Mouse (Mus musculus) embryonic facial prominence, embryonic 14.5 days (tissue): Measurements from ENCODE around the gene Hip1r. TPM values are rescaled to one million over a fixed set of nuclear protein-coding genes. Genes with fewer than 3 reads are reported as not detected.

Experiments
- ATAC-seq: fragments of 200-750 bp; cut with Nextera tagmentation; 2 replicates; pipeline ENCODE4 v1.8.0; 2017; ENCODE audit warnings: low read depth, moderate number of reproducible peaks, moderate TSS enrichment
- DNase-seq: peaks from one replicate; pipeline ENCODE4 v3.0.0-alpha.2; 2015; ENCODE audit warnings: low spot score
- H3K27ac ChIP-seq: fragments of 300-500 bp; sonication (generic); replicated peaks from 2 replicates; pipeline ENCODE4 v1.5.1; 2014; ENCODE audit warnings: low read depth, mild to moderate bottlenecking, low read length, moderate library complexity
- H3K27me3 ChIP-seq: fragments of 300-500 bp; sonication (generic); replicated peaks from 2 replicates; pipeline ENCODE4 v1.6.1; 2014; ENCODE audit warnings: low read length; ENCODE audit not compliant: control insufficient read depth, insufficient read depth
- H3K36me3 ChIP-seq: fragments of 300-500 bp; sonication (generic); 2 replicates; pipeline ENCODE4 v1.6.1; 2014; ENCODE audit warnings: low read length, mixed read lengths; ENCODE audit not compliant: control insufficient read depth, insufficient read depth
- H3K4me1 ChIP-seq: fragments of 300-500 bp; sonication (generic); 2 replicates; pipeline ENCODE4 v1.6.1; 2014; ENCODE audit warnings: antibody characterized with exemption, low read length; ENCODE audit not compliant: control insufficient read depth, insufficient read depth
- H3K4me2 ChIP-seq: fragments of 300-500 bp; sonication (generic); 2 replicates; pipeline ENCODE4 v1.6.1; 2014; ENCODE audit warnings: low read depth, mild to moderate bottlenecking, low read length, moderate library complexity, mixed read lengths
- H3K4me3 ChIP-seq: fragments of 300-500 bp; sonication (generic); 2 replicates; pipeline ENCODE4 v1.5.1; 2014; ENCODE audit warnings: low read depth, mild to moderate bottlenecking, low read length
- H3K9ac ChIP-seq: fragments of 300-500 bp; sonication (generic); 2 replicates; pipeline ENCODE4 v1.6.1; 2014; ENCODE audit warnings: low read depth, mild to moderate bottlenecking, low read length, moderate library complexity, mixed read lengths
- H3K9me3 ChIP-seq: fragments of 300-500 bp; sonication (generic); 2 replicates; pipeline ENCODE4 v1.6.1; 2016; ENCODE audit warnings: low read length; ENCODE audit not compliant: control insufficient read depth
- WGBS: fragments of 180-500 bp; shearing (Covaris S2); extraction: QIAGEN DNeasy Blood & Tissue Kit; methylation state at CpG from one replicate; pipeline ENCODE4 v1.1.7; 2014; 5-methylcytosine and 5-hydroxymethylcytosine counted together
- polyA plus RNA-seq: library from polyadenylated mRNA; unstranded; fragments of >200 nt; fragmentation: Nextera tagmentation; extraction: Ambion mirVana; gene quantifications from 2 replicates; pipeline ENCODE4 v1.2.1, GENCODE M21; 2014

The Hip1r gene
- polyA plus RNA-seq, 1 experiment from 2014 or later = 7.5 TPM

GRCm38 (mm10) chr5:123938479-123938878 is 34.9 kb upstream of the Hip1r start:
- no peak overlapping the region for H3K9ac ChIP-seq
- no peaks in the 10 kb centered on the region for H3K27me3 ChIP-seq
- 82% methylated on average over 5 of the region's 5 CpGs for WGBS
- no peak overlapping the region for H3K4me2 ChIP-seq
- no peaks in the 10 kb centered on the region for H3K4me1 ChIP-seq
- no peaks in the 10 kb centered on the region for H3K36me3 ChIP-seq
- H3K27ac ChIP-seq = no peak overlapping the region
- H3K4me3 ChIP-seq = no peak overlapping the region
- H3K9me3 ChIP-seq = no peaks in the 10 kb centered on the region
- no peak for ATAC-seq
- no peak for DNase-seq

DNA sequence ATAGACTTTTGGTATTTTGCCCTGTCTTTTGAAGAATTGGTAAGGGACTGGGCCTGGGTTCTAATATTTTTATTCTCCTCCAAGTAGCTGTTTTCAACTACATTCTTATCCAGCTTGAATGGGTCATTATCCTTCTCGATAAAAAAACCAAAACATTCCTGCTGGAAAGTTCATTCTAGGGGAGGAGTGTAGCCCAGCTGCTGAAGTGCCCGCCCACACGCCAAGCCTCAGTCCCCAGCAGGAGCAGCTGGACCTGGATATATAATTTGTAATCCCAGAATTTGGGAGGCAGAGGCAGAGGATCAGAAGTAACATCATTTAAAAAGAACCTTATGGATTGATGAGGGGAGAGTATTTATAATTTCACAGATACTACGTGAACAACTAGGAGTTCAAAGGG is 26.9 kb upstream of the Hip1r start:
- H3K4me2 ChIP-seq = no peak overlapping the region
- H3K9ac ChIP-seq = no peak overlapping the region
- H3K4me1 ChIP-seq = no peaks in the 10 kb centered on the region
- ATAC-seq = no peak
- WGBS = 57% methylated on average over 4 of the region's 4 CpGs
- no peaks in the 10 kb centered on the region for H3K36me3 ChIP-seq
- H3K27ac ChIP-seq = no peak overlapping the region
- no peak for DNase-seq
- H3K27me3 ChIP-seq = no peaks in the 10 kb centered on the region
- H3K9me3 ChIP-seq = no peaks in the 10 kb centered on the region
- no peak overlapping the region for H3K4me3 ChIP-seq

DNA sequence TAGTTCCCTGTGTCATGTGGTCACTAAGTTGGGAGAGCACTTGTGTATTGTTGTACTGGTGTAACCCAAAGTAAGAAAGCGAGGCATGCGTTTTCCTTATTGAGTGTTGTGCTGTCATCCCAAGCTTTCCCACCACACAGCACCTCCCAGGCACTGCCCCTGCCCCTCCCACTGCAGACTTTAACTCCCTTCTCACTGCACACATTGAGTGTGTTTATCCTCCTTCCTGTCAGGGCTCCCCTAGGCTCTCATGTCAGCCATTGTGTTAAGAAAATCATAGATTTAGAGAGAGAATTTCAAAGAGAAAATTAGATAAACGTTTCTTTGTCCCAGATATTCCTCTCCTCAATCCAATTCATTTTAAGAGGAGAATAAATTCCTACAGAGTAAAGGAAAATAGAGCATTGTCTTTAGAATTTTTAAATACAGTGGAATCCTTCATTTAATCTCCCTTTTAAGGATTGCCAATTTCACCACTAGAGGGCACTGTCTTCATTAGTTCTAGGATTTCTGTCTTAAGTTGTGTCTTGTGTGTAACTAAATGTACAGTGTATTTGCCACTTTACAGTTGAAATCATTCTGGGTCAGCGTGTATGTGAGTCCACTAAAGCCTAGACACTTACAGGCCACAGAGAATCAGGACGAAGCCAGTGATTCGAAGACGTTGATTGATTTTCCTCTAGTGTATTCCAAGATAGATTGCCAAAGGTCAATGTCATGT is 26.2 kb upstream of the Hip1r start:
- H3K9ac ChIP-seq = no peak overlapping the region
- H3K4me3 ChIP-seq = no peak overlapping the region
- no peaks in the 10 kb centered on the region for H3K9me3 ChIP-seq
- no peaks in the 10 kb centered on the region for H3K4me1 ChIP-seq
- WGBS = 58% methylated on average over 7 of the region's 7 CpGs
- no peak for ATAC-seq
- H3K27me3 ChIP-seq = no peaks in the 10 kb centered on the region
- DNase-seq = peak; percentile 80
- no peaks in the 10 kb centered on the region for H3K36me3 ChIP-seq
- no peak overlapping the region for H3K27ac ChIP-seq
- H3K4me2 ChIP-seq = no peak overlapping the region

GRCm38 (mm10) chr5:123952365-123953045 is 20.9 kb upstream of the Hip1r start:
- H3K4me2 ChIP-seq = no peak overlapping the region
- no peak for ATAC-seq
- no peaks in the 10 kb centered on the region for H3K9me3 ChIP-seq
- no peak overlapping the region for H3K9ac ChIP-seq
- H3K4me3 ChIP-seq = no peak overlapping the region
- WGBS = 57% methylated on average over 5 of the region's 5 CpGs
- H3K27me3 ChIP-seq = no peaks in the 10 kb centered on the region
- no peaks in the 10 kb centered on the region for H3K36me3 ChIP-seq
- no peak for DNase-seq
- H3K4me1 ChIP-seq = no peaks in the 10 kb centered on the region
- H3K27ac ChIP-seq = no peak overlapping the region

DNA sequence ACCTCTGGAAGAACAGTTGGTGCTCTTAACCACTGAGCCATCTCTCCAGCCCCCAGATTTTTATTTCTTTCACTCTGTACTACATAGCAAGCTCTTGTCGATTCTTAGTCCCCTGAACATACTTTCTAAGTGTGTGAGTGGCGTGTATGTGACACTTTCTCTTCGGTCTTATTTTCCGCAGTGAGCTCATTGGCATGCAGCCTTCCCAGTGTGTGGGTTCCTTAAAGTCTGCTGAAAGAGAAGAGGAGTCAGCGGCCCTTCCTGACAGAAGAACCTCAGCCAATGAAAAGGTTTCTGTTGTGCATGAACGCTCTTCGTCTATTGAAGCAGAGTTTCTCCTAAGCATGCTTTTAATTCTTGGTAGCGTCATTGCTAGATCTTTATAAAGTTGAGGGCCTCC is 16.2 kb upstream of the Hip1r start:
- no peak overlapping the region for H3K4me2 ChIP-seq
- 90% methylated on average over 8 of the region's 8 CpGs for WGBS

DNA sequence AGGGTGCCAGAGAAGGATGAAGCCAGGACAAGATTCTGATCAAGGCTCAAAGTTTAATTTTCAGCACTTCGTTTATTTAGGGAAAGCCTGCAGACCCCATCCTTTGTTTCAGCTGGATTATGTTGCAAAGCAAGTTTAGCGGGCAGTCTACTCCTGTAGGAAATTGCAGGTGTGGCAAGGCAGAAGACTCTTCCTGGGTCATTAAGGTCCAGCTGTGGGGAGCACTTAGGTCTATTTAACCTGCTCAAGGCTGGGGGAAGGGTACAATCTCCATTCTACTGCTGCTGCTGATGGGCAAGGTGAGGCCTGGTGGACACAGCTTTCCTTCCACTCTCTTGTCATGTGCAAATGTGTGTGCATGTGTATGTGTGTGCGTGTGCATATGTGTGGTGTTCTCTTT is 14.4 kb upstream of the Hip1r start:
- H3K27me3 ChIP-seq = no peaks in the 10 kb centered on the region
- H3K4me1 ChIP-seq = no peaks in the 10 kb centered on the region
- no peak for DNase-seq
- no peaks in the 10 kb centered on the region for H3K36me3 ChIP-seq
- no peak for ATAC-seq
- H3K4me2 ChIP-seq = no peak overlapping the region
- no peak overlapping the region for H3K9ac ChIP-seq
- 63% methylated on average over 3 of the region's 3 CpGs for WGBS
- no peaks in the 10 kb centered on the region for H3K9me3 ChIP-seq
- H3K4me3 ChIP-seq = no peak overlapping the region
- no peak overlapping the region for H3K27ac ChIP-seq

More for the DNA sequence above, 16.2 kb upstream of the Hip1r start:
- DNase-seq (no peak), ATAC-seq (no peak)
- Histone ChIP-seq H3K4me1 (no peaks in the 10 kb centered on the region), H3K9ac (no peak overlapping the region), H3K9me3 (no peaks in the 10 kb centered on the region), H3K36me3 (no peaks in the 10 kb centered on the region), H3K4me3 (no peak overlapping the region), H3K27me3 (no peaks in the 10 kb centered on the region), H3K27ac (no peak overlapping the region)

GRCm38 (mm10) chr5:123960129-123960528 is 13.3 kb upstream of the Hip1r start:
- DNase-seq (no peak), ATAC-seq (no peak)
- no peaks in the 10 kb centered on the region for H3K27me3 ChIP-seq
- H3K4me2 ChIP-seq = no peak overlapping the region
- H3K36me3 ChIP-seq = no peaks in the 10 kb centered on the region
- no peak overlapping the region for H3K9ac ChIP-seq
- no peaks in the 10 kb centered on the region for H3K4me1 ChIP-seq
- H3K9me3 ChIP-seq = no peaks in the 10 kb centered on the region
- no peak overlapping the region for H3K4me3 ChIP-seq
- 68% methylated on average over 8 of the region's 8 CpGs for WGBS
- no peak overlapping the region for H3K27ac ChIP-seq

DNA sequence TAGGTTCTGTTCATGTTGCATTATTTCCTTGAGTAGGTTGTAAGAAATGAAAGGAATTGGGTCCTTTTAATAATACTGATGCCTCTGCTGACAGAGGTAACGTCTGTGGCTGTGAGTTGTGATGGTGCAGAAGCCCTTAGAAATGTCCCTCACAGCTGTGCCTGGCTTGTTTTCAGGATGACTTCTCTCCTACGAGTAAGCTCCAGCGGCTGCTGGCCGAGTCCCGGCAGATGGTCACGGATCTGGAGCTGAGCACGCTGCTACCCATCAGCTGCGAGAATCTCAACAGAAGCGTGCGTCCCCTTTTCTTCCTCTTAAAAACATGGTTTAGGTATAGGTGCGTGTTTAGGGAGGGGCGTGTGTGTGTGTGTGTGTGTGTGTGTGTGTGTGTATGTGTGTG is 12.4 kb upstream of the Hip1r start:
- H3K36me3 ChIP-seq = no peaks in the 10 kb centered on the region
- H3K9me3 ChIP-seq = no peaks in the 10 kb centered on the region
- H3K4me2 ChIP-seq = no peak overlapping the region
- ATAC-seq (no peak), DNase-seq (no peak)
- no peaks in the 10 kb centered on the region for H3K4me1 ChIP-seq
- no peak overlapping the region for H3K27ac ChIP-seq
- no peaks in the 10 kb centered on the region for H3K27me3 ChIP-seq
- WGBS = 85% methylated on average over 12 of the region's 12 CpGs
- no peak overlapping the region for H3K4me3 ChIP-seq
- no peak overlapping the region for H3K9ac ChIP-seq

DNA sequence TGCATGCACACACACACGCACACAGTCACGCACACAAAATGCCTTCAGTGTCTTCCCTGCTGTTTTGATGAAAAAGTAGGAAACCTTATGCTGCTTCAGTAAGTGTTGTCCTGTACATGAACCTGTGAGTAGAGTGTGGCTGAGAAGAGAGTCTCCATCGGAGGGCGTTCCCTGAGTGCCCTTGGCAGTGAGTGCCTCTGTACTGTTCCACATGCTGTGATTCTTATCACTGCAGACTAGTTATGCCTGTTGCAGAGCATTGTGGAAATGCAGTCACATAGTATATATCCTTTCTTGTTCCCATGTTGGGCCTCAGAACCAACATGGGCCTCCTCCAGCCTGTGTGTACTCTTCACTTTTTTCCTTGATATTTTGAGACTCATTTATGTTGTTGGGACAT is 9.2 kb upstream of the Hip1r start:
- Histone ChIP-seq H3K9me3 (no peaks in the 10 kb centered on the region), H3K9ac (no peak overlapping the region), H3K4me2 (no peak overlapping the region), H3K36me3 (no peaks in the 10 kb centered on the region), H3K4me3 (no peak overlapping the region), H3K27me3 (no peaks in the 10 kb centered on the region), H3K4me1 (no peaks in the 10 kb centered on the region), H3K27ac (no peak overlapping the region)
- ATAC-seq (no peak), DNase-seq (no peak)
- WGBS = 92% methylated on average over 4 of the region's 4 CpGs
